Mouse (Mus musculus) ES-E14 (cell line): ENCODE data around the gene Acr. TPM values are rescaled to one million over a fixed set of nuclear protein-coding genes. Genes with fewer than 3 reads are reported as not detected.

Experiments used
- DNase-seq: peaks from one replicate; pipeline ENCODE4 v3.0.0-alpha.2; 2013; ENCODE audit warnings: low read depth, low spot score
- H3K27ac ChIP-seq: 2 replicates; pipeline ENCODE4 v1.5.1; 2012; ENCODE audit warnings: low read depth, mild to moderate bottlenecking, low read length, moderate library complexity, mixed read lengths; ENCODE audit not compliant: poor library complexity, insufficient read depth, severe bottlenecking
- H3K36me3 ChIP-seq: 2 replicates; pipeline ENCODE4 v1.6.1; 2012; ENCODE audit warnings: mild to moderate bottlenecking, low read length, moderate library complexity, mixed read lengths; ENCODE audit not compliant: control insufficient read depth, poor library complexity, insufficient read depth, severe bottlenecking
- H3K4me1 ChIP-seq, 2 experiments: fragments of 150-350 bp in 1 of 2; sonication (generic) in 1 of 2; 2 replicates each; pipeline ENCODE4 v1.6.1; 2012; ENCODE audit warnings: low read length in 2 of 2, mild to moderate bottlenecking in 1 of 2, mixed read lengths in 1 of 2; ENCODE audit not compliant: control insufficient read depth in 2 of 2, insufficient read depth in 2 of 2, poor library complexity in 1 of 2
- H3K4me3 ChIP-seq, 2 experiments: fragments of 150-350 bp in 1 of 2; sonication (generic) in 1 of 2; 2 replicates each; pipeline ENCODE4 v1.5.1; 2012; ENCODE audit warnings: low read length in 2 of 2, low read depth in 1 of 2, mild to moderate bottlenecking in 1 of 2, mixed read lengths in 1 of 2; ENCODE audit not compliant: insufficient read depth in 1 of 2, poor library complexity in 1 of 2, severe bottlenecking in 1 of 2
- H3K9ac ChIP-seq: 2 replicates; pipeline ENCODE4 v1.6.1; 2012; ENCODE audit warnings: low read depth, mild to moderate bottlenecking, low read length, mixed read lengths; ENCODE audit not compliant: poor library complexity, insufficient read depth, severe bottlenecking
- H3K9me3 ChIP-seq: fragments of 150-350 bp; sonication (generic); 2 replicates; pipeline ENCODE4 v1.6.1; 2012; ENCODE audit warnings: low read depth, mild to moderate bottlenecking, low read length; ENCODE audit not compliant: control insufficient read depth, insufficient read depth
- CHD2 ChIP-seq: IDR thresholded peaks from 2 replicates; pipeline ENCODE4 v1.6.1; 2014; ENCODE audit warnings: mild to moderate bottlenecking, low read depth, low read length, inconsistent platforms
- HCFC1 ChIP-seq: IDR thresholded peaks from 2 replicates; pipeline ENCODE4 v1.6.1; 2012; ENCODE audit warnings: low read length, inconsistent platforms, borderline replicate concordance; ENCODE audit not compliant: insufficient read depth
- MAFK ChIP-seq: IDR thresholded peaks from 2 replicates; pipeline ENCODE4 v1.6.1; 2014; ENCODE audit warnings: mild to moderate bottlenecking, low read depth, low read length, inconsistent platforms; ENCODE audit not compliant: insufficient read depth
- ZC3H11A ChIP-seq: IDR thresholded peaks from 2 replicates; pipeline ENCODE4 v1.6.1; 2012; ENCODE audit warnings: low read depth, mild to moderate bottlenecking, inconsistent platforms, low read length, borderline replicate concordance
- ZNF384 ChIP-seq: IDR thresholded peaks from 2 replicates; pipeline ENCODE4 v1.6.1; 2012; ENCODE audit warnings: low read depth, low read length, inconsistent platforms
- in situ Hi-C, 2 experiments: fragments of 600-800 bp; cut with MboI; formaldehyde crosslinking; loops; one replicate each; pipeline ENCODE4 v1.15.1; 2025; ENCODE audit warnings: low sequenced_read_pairs in 2 of 2, inconsistent platforms in 1 of 2; ENCODE audit not compliant: unreplicated experiment in 2 of 2
- total RNA-seq: library from RNA; depleted of rRNA; stranded (reverse); fragments of 300-350 nt; gene quantifications from 2 replicates; pipeline ENCODE4 v1.2.3, GENCODE M21; 2012

Acr gene
- total RNA-seq, 1 experiment: not detected

DNA sequence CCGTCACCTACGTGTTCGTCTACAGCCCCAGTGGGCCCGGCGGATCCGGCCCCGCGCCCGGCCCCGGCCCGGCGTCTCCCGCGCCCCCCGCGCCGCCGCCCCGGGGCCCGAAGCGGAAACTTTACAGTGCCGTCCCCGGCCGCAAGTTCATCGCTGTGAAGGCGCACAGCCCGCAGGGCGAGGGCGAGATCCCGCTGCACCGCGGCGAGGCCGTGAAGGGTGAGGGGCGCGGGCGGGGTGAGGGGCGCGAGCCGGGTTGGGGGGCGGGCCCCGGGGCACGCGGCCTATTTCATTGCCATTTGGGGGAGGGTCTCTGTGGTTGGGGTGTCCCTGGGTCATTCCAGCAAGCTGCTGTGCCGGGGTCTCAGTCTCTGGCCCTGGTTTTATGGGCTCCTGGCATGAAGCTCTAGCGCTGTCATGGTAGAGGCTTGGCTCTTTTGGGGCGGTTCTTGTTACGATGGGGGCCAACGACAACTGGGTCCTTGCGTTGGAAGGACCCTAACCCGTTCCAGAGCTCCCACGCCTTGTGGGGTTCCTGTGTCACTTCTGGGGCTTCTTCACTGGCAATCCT, 44.0 kb upstream of the Acr start:
- H3K9me3 ChIP-seq: no peaks in the 10 kb centered on the region
- H3K36me3 ChIP-seq: no peaks in the 10 kb centered on the region; the same call in 1 of the 2 replicates
- in situ Hi-C loops: no loop called here
- peak overlapping the region; percentile 54 for H3K9ac ChIP-seq
- DNase-seq: no peak
- no peak overlapping the region for H3K27ac ChIP-seq
- no peaks in the 10 kb centered on the region; a peak in 1 of 4 replicates for H3K4me1 ChIP-seq
- TF ChIP-seq ZC3H11A (no peak), MAFK (no peak), ZNF384 (no peak), HCFC1 (no peak), CHD2 (no peak)
- H3K4me3 ChIP-seq: peak overlapping the region; percentile 48 to 80; a peak in 3 of 4 replicates

DNA sequence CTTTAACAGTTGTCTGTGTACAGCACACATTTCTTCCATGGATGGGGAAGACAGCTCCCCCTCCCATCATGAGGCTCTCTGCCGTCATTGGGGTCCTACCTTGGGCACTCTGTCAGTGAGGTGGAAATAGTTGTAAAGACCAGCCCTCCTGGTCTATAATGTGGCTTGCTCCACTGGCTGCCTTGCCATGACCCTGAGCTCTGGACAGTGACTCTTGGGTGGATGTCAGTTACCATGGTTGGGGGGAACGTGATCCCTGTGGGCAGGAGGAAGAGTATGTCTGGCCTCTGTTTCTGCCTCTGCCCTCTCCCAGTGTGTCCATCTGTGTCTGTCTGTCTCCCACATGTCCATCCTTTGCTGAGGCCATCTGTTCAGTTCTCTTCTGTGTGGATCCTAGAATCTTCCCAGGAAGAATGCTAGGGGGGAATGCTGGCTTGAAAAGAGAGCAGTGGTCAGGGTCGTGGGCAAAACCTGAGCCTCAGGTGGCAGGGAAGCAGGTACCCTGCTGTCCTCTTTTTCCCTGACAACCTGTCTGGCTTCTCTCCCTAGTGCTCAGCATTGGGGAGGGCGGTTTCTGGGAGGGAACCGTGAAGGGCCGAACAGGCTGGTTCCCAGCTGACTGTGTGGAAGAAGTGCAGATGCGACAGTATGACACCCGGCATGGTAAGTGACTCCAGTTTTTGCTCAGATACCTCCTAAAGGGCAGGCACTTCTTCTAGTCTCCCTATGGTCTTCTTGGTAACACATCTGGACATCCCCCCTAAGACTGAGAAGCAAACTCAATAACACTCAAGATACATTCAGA, 43.3 kb upstream of the Acr start:
- in situ Hi-C loops: no loop called here
- H3K36me3 ChIP-seq: no peaks in the 10 kb centered on the region; the same call in 1 of the 2 replicates
- no peak for TF ChIP-seq CHD2
- peak overlapping the region in 1 of 2 experiments; percentile 48; a peak in 1 of 4 replicates for H3K4me3 ChIP-seq
- no peaks in the 10 kb centered on the region for H3K9me3 ChIP-seq
- H3K9ac ChIP-seq: no peak overlapping the region
- no peak overlapping the region for H3K27ac ChIP-seq
- H3K4me1 ChIP-seq: no peaks in the 10 kb centered on the region; a peak in 1 of 4 replicates
- DNase-seq: no peak

DNA sequence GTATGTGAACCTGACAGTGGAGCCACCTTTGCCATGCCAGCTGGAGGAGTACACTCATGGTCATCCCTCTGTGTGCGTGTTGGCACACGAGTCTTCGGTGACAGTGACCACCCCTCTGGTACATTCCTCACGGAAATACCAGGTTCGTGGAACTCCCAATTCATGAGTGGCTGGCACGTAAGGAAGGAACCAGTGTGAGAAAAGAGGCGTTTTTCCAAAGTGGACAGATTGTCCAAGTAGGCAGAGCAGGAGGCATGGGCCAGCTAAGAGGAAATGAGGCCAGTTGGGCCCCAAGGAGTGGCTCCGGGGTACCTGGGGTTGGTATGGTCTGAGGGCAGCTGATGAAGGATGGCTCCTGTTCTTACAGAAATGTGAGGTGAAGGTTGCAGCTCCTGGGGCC, 42.7 kb upstream of the Acr start:
- H3K27ac ChIP-seq: no peak overlapping the region
- in situ Hi-C loops: no loop called here
- no peaks in the 10 kb centered on the region; a peak in 1 of 4 replicates for H3K4me1 ChIP-seq
- no peaks in the 10 kb centered on the region; the same call in 1 of the 2 replicates for H3K36me3 ChIP-seq
- TF ChIP-seq MAFK: no peak
- TF ChIP-seq ZC3H11A: no peak
- TF ChIP-seq ZNF384: no peak
- no peak for TF ChIP-seq HCFC1
- TF ChIP-seq CHD2: no peak
- no peaks in the 10 kb centered on the region for H3K9me3 ChIP-seq
- H3K4me3 ChIP-seq: no peak overlapping the region
- DNase-seq: no peak
- no peak overlapping the region for H3K9ac ChIP-seq

DNA sequence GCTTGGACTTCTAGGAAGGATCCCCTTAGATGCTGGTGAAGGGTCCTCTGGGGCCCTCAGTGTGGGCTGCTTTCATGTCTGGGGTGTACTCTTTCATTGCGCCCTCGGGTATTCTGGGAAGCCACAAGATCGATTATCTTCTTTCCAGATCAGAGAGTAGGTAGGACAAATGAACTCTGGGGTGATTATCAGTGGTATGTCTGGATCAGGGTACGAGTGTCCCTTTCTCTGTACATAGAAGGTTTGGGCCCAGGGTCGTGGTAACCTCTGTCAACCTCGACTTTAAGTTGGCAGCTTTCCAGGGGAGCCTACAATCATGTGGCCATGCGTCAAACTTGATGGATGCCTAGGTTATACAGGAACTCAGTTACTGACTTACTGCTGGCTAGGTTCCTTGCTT, 42.2 kb upstream of the Acr start:
- Histone ChIP-seq H3K4me3 (no peak overlapping the region), H3K9me3 (no peaks in the 10 kb centered on the region), H3K4me1 (no peaks in the 10 kb centered on the region; a peak in 1 of 4 replicates), H3K27ac (no peak overlapping the region), H3K36me3 (no peaks in the 10 kb centered on the region; the same call in 1 of the 2 replicates), H3K9ac (no peak overlapping the region)
- no peak for DNase-seq
- in situ Hi-C loops: no loop called here
- TF ChIP-seq CHD2: no peak
- no peak for TF ChIP-seq HCFC1
- no peak for TF ChIP-seq ZC3H11A
- no peak for TF ChIP-seq MAFK
- TF ChIP-seq ZNF384: no peak
